Comparison of ENCODE assay signal across 11 mouse cellular contexts in the genomic region with DNA sequence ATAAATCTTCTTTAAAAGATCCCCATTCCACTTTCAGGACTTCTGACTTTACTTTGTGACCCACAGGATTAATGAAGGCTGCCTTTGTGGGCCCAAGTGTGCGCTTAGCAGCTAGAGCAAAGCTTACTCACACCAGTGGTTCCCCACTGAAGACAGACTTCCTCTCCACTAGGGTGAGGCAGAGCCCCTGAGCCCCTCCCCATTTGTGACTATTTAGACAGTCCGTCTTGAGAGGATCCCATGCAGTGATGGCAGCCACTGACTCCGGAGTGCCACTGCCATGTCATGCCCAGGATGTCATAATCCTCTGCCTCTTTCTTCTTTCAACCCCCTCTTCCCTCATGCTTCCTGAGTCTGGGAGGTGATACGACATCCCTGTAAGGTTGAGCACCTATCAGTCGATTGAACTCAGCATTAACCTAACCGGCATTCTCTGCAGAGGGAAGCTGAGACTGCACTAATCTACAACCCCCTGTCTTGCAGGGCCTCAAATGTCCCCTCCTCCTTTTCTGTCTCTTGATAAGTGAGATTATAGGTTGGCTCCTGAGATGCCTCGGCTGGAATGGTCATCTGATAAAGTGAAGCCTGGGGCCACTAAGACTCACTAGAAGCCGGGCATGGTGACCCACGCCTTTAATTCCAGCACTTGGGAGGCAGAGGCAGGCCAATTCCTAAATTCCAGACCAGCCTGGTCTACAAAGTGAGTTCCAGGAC. TPM values are rescaled to one million over a fixed set of nuclear protein-coding genes. Genes with fewer than 3 reads are reported as not detected.
DNase-seq lines count a peak whose midpoint lies in the region; ATAC-seq and TF ChIP-seq lines count a peak whose summit lies in the region.
"Had no signal": no experiment of that assay in that cellular context is flagged by ENCODE, and none has a peak within 500 bp of the region (broad histone marks: within the 10 kb centered on the region; RNA-seq: fewer than 3 reads in every experiment).

No protein-coding gene starts in this region.

- 70% methylated on average over 9 of the region's 9 CpGs for WGBS in midbrain, embryonic 10.5 days
- WGBS in midbrain, embryonic 13.5 days = 73% methylated on average over 9 of the region's 9 CpGs
- whole genome bisulfite sequencing in hindbrain, embryonic 14.5 days = 82% methylated on average over 9 of the region's 9 CpGs
- 69% methylated on average over 9 of the region's 9 CpGs for WGBS in midbrain, postnatal 0 days

- no peak overlapping the region for H3K9ac ChIP-seq in midbrain, embryonic 13.5 days (replicated peaks)
- H3K9ac ChIP-seq in hindbrain, embryonic 14.5 days = 0 out of 2 replicates have a peak overlapping the region, but pooled peaks have one; percentile 31
- H3K9ac ChIP-seq in midbrain, postnatal 0 days (replicated peaks; ENCODE audit: low read length, poor library complexity, severe bottlenecking) = no peak overlapping the region

- no peaks in the 10 kb centered on the region for H3K9me3 ChIP-seq in midbrain, embryonic 10.5 days (replicated peaks)
- H3K9me3 ChIP-seq in midbrain, embryonic 13.5 days = no peaks in the 10 kb centered on the region
- no peaks in the 10 kb centered on the region for H3K9me3 ChIP-seq in hindbrain, embryonic 14.5 days (ENCODE audit: control insufficient read depth, low read length)
- H3K9me3 ChIP-seq in midbrain, postnatal 0 days (ENCODE audit: low read length) = no peaks in the 10 kb centered on the region

- intact Hi-C loops in gastrocnemius, adult 2 months (cut with DNase I) = no loop called here

- DNase-seq in gastrocnemius, adult 2 months = no peak
- no peak for DNase-seq in gastrocnemius, postnatal 25 days
- no peak for DNase-seq in midbrain, embryonic 10.5 days (ENCODE audit: low spot score)
- no peak for DNase-seq in hindbrain, embryonic 14.5 days (ENCODE audit: low spot score)
- DNase-seq in midbrain, postnatal 0 days (ENCODE audit: low spot score) = no peak
- no peak for DNase-seq in urinary bladder, adult 2 months (ENCODE audit: low spot score)
- DNase-seq: B cell, adult 2 months; kidney, postnatal 14 days; right cerebral cortex, adult 18-20 months had no signal

- H3K27ac ChIP-seq in gastrocnemius, adult 2 months = peak overlapping the region; percentile 100
- peak overlapping the region; percentile 100 for H3K27ac ChIP-seq in midbrain, embryonic 10.5 days (replicated peaks)
- H3K27ac ChIP-seq in midbrain, embryonic 13.5 days = no peak overlapping the region
- H3K27ac ChIP-seq in hindbrain, embryonic 14.5 days = peak overlapping the region; percentile 99; the same call in 1 of the 2 replicates
- H3K27ac ChIP-seq in midbrain, postnatal 0 days (ENCODE audit: low read depth, low read length) = peak overlapping the region; percentile 2; the same call in 1 of the 2 replicates

- no peaks in the 10 kb centered on the region for H3K27me3 ChIP-seq in midbrain, embryonic 10.5 days (ENCODE audit: low read depth, poor library complexity, severe bottlenecking)
- H3K27me3 ChIP-seq in midbrain, embryonic 13.5 days = no peaks in the 10 kb centered on the region
- H3K27me3 ChIP-seq in hindbrain, embryonic 14.5 days (ENCODE audit: control insufficient read depth, insufficient read depth, low read length) = no peaks in the 10 kb centered on the region
- no peaks in the 10 kb centered on the region for H3K27me3 ChIP-seq in midbrain, postnatal 0 days (ENCODE audit: insufficient read depth, low read length)

- no peak for TF ChIP-seq CTCF in gastrocnemius, adult 2 months (IDR thresholded peaks at IDR 0.05)
- TF ChIP-seq CTCF in midbrain, postnatal 0 days (IDR thresholded peaks at IDR 0.05) = no peak

- H3K36me3 ChIP-seq in midbrain, embryonic 10.5 days = peaks cover 16% of the 10 kb centered on the region
- H3K36me3 ChIP-seq in midbrain, embryonic 13.5 days = peaks cover 5% of the 10 kb centered on the region
- H3K36me3 ChIP-seq in hindbrain, embryonic 14.5 days (replicated peaks; ENCODE audit: control insufficient read depth, insufficient read depth) = peaks cover 7% of the 10 kb centered on the region
- no peaks in the 10 kb centered on the region for H3K36me3 ChIP-seq in midbrain, postnatal 0 days (ENCODE audit: insufficient read depth, low read length)

- no peak overlapping the region for H3K4me2 ChIP-seq in midbrain, embryonic 13.5 days (replicated peaks)
- H3K4me2 ChIP-seq in hindbrain, embryonic 14.5 days (replicated peaks) = no peak overlapping the region
- H3K4me2 ChIP-seq in midbrain, postnatal 0 days (ENCODE audit: low read depth, low read length, poor library complexity, severe bottlenecking) = no peak overlapping the region

- ATAC-seq in midbrain, embryonic 13.5 days = no peak
- ATAC-seq in hindbrain, embryonic 14.5 days (ENCODE audit: low FRiP score) = no peak
- ATAC-seq in midbrain, postnatal 0 days (ENCODE audit: low FRiP score) = no peak
- ATAC-seq in erythroid progenitor cell, adult 5-6 weeks (replicated peaks; ENCODE audit: low FRiP score, poor library complexity, severe bottlenecking) = no peak

- no peak overlapping the region for H3K4me3 ChIP-seq in gastrocnemius, adult 2 months
- H3K4me3 ChIP-seq in midbrain, embryonic 10.5 days = no peak overlapping the region
- H3K4me3 ChIP-seq in midbrain, embryonic 13.5 days (replicated peaks) = no peak overlapping the region
- no peak overlapping the region for H3K4me3 ChIP-seq in hindbrain, embryonic 14.5 days (replicated peaks; ENCODE audit: low read length)
- no peak overlapping the region for H3K4me3 ChIP-seq in midbrain, postnatal 0 days (ENCODE audit: low read depth, low read length)

- peaks cover 40% of the 10 kb centered on the region for H3K4me1 ChIP-seq in midbrain, embryonic 10.5 days
- peaks cover 20% of the 10 kb centered on the region for H3K4me1 ChIP-seq in midbrain, embryonic 13.5 days (replicated peaks)
- peaks cover 7% of the 10 kb centered on the region for H3K4me1 ChIP-seq in hindbrain, embryonic 14.5 days (replicated peaks; ENCODE audit: control insufficient read depth, insufficient read depth, low read length)
- no peaks in the 10 kb centered on the region for H3K4me1 ChIP-seq in midbrain, postnatal 0 days (ENCODE audit: insufficient read depth, low read length)

RNA-seq across cellular contexts. Expression of a gene that starts 2.4 kb away (rescaled TPM):
- total RNA-seq in gastrocnemius, adult 2 months (2021) = 1,000 to 10,000 TPM; 1,297 to 1,609 TPM
- total RNA-seq in gastrocnemius, postnatal 25 days (2021) = 1,000 to 10,000 TPM; 1,183 to 1,197 TPM
- 3,165 and 3,904 TPM in 2 replicates for polyA plus RNA-seq in midbrain, embryonic 10.5 days (2016; fragmentation: Nextera tagmentation; extraction: Ambion mirVana)
- polyA plus RNA-seq in midbrain, embryonic 13.5 days (2015; fragmentation: Nextera tagmentation; extraction: Ambion mirVana) = 2,863 and 3,076 TPM in 2 replicates
- 2,885 and 3,458 TPM in 2 replicates for polyA plus RNA-seq in hindbrain, embryonic 14.5 days (2014; fragmentation: Nextera tagmentation; extraction: Ambion mirVana)
- 3,665 and 4,346 TPM in 2 replicates for total RNA-seq in midbrain, postnatal 0 days (2014; rRNA removed)
- polyA plus RNA-seq in midbrain, postnatal 0 days (2015; fragmentation: Nextera tagmentation; extraction: Ambion mirVana) = 2,467 and 2,499 TPM in 2 replicates
- total RNA-seq in erythroid progenitor cell, adult 5-6 weeks (2015; ENCODE audit: low replicate concordance) = 753 and 884 TPM in 2 replicates
- 686 and 716 TPM in 2 replicates for total RNA-seq in erythroid progenitor cell, adult 5-6 weeks (2017; ENCODE audit: low replicate concordance)
- 1,107 and 1,301 TPM in 2 replicates for polyA plus RNA-seq in urinary bladder, adult 2 months (2012; rRNA removed)
